Mouse (Mus musculus): ENCODE measurements around the gene Pim3. TPM values are rescaled to one million over a fixed set of nuclear protein-coding genes. Genes with fewer than 3 reads are reported as not detected.

Gene Pim3
- polyA plus RNA-seq, 1 experiment, result 24.2 TPM

DNA sequence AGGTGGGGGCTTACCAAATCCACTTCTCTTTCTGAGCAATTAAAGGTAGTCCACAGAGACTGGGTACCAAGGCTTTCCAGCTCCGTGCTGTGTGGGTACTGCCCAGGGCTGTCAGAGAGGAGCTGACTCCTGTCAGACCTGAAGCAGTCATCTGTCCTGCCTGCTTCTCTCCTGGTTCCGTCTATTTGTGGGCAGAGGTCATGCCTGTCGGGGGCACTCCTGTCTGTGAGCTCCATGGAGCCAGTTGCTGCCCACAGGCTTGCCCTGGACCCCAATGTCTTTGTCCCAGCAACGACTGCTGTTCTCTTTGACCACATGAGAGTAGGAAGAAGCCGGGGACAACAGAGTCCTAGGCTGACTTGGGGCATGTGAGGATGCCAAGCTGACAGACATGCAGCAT, 5.4 kb upstream of the Pim3 start:
- Histone ChIP-seq H3K4me3 (replicated peaks; ENCODE audit: insufficient read depth, low read depth, low read length) (no peak overlapping the region), H3K4me1 (ENCODE audit: control insufficient read depth, insufficient read depth, low read length) (peaks cover 53% of the 10 kb centered on the region), H3K27me3 (ENCODE audit: control insufficient read depth, insufficient read depth, low read length) (no peaks in the 10 kb centered on the region), H3K27ac (ENCODE audit: insufficient read depth, low read length) (no peak overlapping the region)
- TF ChIP-seq CTCF (IDR thresholded peaks at IDR 0.05; ENCODE audit: borderline replicate concordance, insufficient read depth, low read depth, low read length) (no peak), POLR2A (IDR thresholded peaks at IDR 0.05; ENCODE audit: borderline replicate concordance, insufficient read depth, low read length) (no peak)
- peak in 1 of 2 experiments; percentile 19 for DNase-seq
- WGBS, result 76% methylated on average over 5 of the region's 5 CpGs

DNA sequence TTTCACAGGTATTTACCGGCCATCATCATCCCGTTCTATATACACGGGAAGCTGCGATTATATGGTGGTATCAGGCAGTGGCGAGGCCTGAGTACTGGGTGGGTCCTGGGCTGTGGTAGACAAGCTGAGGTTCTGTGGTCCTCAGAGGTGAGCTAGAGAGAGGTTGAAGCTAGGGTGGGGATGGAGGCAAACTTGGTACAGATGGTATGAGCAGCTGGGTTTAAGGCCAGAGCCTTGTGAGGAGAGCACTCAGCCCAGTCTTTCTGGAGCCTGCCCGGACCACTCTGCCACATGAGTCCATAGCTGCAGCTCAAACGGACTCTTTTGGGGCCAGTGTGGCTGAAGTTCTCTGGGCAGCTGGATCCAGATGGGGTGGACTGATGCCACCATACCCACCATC, 4.6 kb upstream of the Pim3 start:
- no peak overlapping the region for H3K27ac ChIP-seq (ENCODE audit: insufficient read depth, low read length)
- DNase-seq, result peak in 1 of 2 experiments; percentile 18
- no peak overlapping the region for H3K4me3 ChIP-seq (replicated peaks; ENCODE audit: insufficient read depth, low read depth, low read length)
- WGBS, result 92% methylated on average over 7 of the region's 7 CpGs
- peaks cover 46% of the 10 kb centered on the region for H3K4me1 ChIP-seq (ENCODE audit: control insufficient read depth, insufficient read depth, low read length)
- TF ChIP-seq CTCF (IDR thresholded peaks at IDR 0.05; ENCODE audit: borderline replicate concordance, insufficient read depth, low read depth, low read length), result no peak
- no peak for TF ChIP-seq POLR2A (IDR thresholded peaks at IDR 0.05; ENCODE audit: borderline replicate concordance, insufficient read depth, low read length)
- no peaks in the 10 kb centered on the region for H3K27me3 ChIP-seq (ENCODE audit: control insufficient read depth, insufficient read depth, low read length)

DNA sequence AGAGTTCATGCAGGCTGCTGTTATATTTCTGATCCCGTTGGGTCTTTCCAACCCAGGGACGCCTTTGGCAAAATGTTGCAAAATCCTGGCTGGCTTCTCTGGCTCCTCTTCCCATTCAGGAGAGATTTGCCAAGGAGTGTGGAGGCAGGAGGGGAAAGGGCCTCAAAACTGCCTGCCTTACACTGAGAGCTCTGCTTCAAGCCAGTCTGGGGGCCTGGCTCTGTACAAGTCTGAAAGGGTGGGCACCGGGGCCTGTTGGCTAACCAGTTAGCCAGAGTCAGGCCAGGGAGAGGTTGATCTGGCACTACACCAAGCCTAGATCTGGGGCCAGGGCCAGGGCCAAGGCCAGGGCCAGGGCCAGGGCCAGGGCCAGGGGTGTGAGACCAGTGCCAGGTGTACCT, 3.8 kb upstream of the Pim3 start:
- H3K4me1 ChIP-seq (ENCODE audit: control insufficient read depth, insufficient read depth, low read length), result peaks cover 46% of the 10 kb centered on the region
- no peaks in the 10 kb centered on the region for H3K27me3 ChIP-seq (ENCODE audit: control insufficient read depth, insufficient read depth, low read length)
- H3K4me3 ChIP-seq (replicated peaks; ENCODE audit: insufficient read depth, low read depth, low read length), result no peak overlapping the region
- peak; percentile 76 to 79 for DNase-seq
- TF ChIP-seq CTCF (IDR thresholded peaks at IDR 0.05; ENCODE audit: borderline replicate concordance, insufficient read depth, low read depth, low read length) (no peak), POLR2A (IDR thresholded peaks at IDR 0.05; ENCODE audit: borderline replicate concordance, insufficient read depth, low read length) (no peak)
- peak overlapping the region; percentile 56 for H3K27ac ChIP-seq (ENCODE audit: insufficient read depth, low read length)
- WGBS, result 4% methylated on average over 3 of the region's 3 CpGs

DNA sequence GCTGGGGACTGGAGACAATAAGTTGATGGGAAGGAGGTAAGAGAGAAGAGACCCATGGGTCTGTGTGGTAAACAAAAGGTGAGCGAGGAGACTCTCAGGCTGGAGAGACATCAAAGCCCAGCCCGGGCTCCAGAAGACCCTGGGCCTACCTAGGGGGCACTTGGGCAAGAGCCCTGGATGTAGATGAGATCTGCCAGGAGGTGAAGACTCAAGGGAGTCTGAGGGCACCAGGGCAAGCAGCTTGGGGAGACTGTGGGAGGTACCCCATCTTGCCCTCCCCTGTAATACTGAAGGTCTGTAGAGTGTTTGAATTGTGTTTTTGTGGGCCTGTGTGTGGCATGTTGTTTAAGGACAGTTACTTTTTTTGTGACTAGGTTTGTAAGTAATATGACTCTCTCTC, 3.3 kb upstream of the Pim3 start:
- TF ChIP-seq CTCF (IDR thresholded peaks at IDR 0.05; ENCODE audit: borderline replicate concordance, insufficient read depth, low read depth, low read length), result no peak
- TF ChIP-seq POLR2A (IDR thresholded peaks at IDR 0.05; ENCODE audit: borderline replicate concordance, insufficient read depth, low read length), result no peak
- Histone ChIP-seq H3K4me1 (ENCODE audit: control insufficient read depth, insufficient read depth, low read length) (peaks cover 46% of the 10 kb centered on the region), H3K27me3 (ENCODE audit: control insufficient read depth, insufficient read depth, low read length) (no peaks in the 10 kb centered on the region), H3K27ac (ENCODE audit: insufficient read depth, low read length) (peak overlapping the region; percentile 56; the same call in 1 of the 2 replicates), H3K4me3 (replicated peaks; ENCODE audit: insufficient read depth, low read depth, low read length) (no peak overlapping the region)
- 53% methylated on average over 2 of the region's 2 CpGs for WGBS
- DNase-seq, result no peak

DNA sequence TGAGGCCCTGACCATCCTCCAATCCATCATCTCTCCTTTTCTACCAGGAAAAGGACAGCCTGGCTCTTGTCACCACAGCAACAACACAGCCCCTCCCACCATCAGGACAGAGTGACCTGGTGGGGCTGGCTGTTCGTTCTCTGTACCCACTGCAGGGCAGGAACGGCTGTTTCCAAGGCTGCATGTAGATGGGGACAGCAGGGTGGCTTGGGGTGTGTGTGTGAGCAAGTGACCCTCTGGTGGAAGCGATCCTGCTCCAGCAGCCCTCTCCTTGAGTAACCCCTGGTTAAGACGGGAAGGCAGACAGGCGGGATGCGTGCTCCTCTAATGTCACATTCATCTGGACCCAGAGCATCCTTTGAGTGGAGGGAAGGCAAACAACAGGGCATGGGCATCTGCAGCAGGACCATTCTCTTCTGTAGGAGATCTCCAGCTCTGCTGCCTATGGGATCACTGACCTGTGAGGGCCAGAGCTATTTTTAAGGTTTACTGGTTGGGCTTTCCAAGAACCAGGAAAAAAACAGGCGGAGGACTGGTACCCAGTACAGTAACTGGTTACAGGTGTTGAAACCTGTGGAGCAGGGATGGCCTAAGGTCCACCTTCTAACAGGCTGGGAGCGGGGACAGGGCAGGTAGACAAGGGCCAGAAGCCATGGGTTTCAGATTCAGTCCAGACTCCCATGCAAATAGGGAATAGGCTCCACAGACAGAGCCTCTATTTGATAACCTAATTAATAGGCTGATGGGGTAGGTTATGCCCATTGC, 2.6 kb upstream of the Pim3 start:
- peak in 1 of 2 experiments; percentile 22 for DNase-seq
- 65% methylated on average over 8 of the region's 8 CpGs for WGBS
- no peak overlapping the region for H3K27ac ChIP-seq (ENCODE audit: insufficient read depth, low read length)
- H3K27me3 ChIP-seq (ENCODE audit: control insufficient read depth, insufficient read depth, low read length), result no peaks in the 10 kb centered on the region
- H3K4me1 ChIP-seq (ENCODE audit: control insufficient read depth, insufficient read depth, low read length), result peaks cover 41% of the 10 kb centered on the region
- no peak for TF ChIP-seq POLR2A (IDR thresholded peaks at IDR 0.05; ENCODE audit: borderline replicate concordance, insufficient read depth, low read length)
- TF ChIP-seq CTCF (IDR thresholded peaks at IDR 0.05; ENCODE audit: borderline replicate concordance, insufficient read depth, low read depth, low read length), result no peak
- H3K4me3 ChIP-seq (replicated peaks; ENCODE audit: insufficient read depth, low read depth, low read length), result no peak overlapping the region

DNA sequence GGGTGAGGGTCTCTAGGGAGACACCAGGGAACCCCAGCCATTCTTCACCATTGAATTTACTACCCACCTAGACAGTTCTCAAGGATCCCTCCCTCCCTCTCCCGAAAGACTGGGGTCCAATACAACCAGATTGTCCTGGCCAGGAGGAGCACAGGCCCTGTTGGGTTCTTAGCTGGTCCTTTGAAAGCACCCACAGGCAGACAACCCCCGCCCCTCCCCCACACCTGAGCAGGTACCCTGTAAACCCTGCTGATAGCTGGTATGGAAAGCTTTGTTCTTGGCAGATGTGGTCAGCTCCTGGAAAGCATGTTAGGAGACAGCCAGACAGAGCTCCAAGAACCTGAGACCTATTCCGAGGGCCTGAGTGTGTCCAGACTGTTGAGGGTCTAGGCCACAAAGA, 1.2 kb upstream of the Pim3 start:
- peaks cover 38% of the 10 kb centered on the region for H3K4me1 ChIP-seq (ENCODE audit: control insufficient read depth, insufficient read depth, low read length)
- H3K27me3 ChIP-seq (ENCODE audit: control insufficient read depth, insufficient read depth, low read length), result no peaks in the 10 kb centered on the region
- no peak for TF ChIP-seq POLR2A (IDR thresholded peaks at IDR 0.05; ENCODE audit: borderline replicate concordance, insufficient read depth, low read length)
- TF ChIP-seq CTCF (IDR thresholded peaks at IDR 0.05; ENCODE audit: borderline replicate concordance, insufficient read depth, low read depth, low read length), result no peak
- no peak overlapping the region for H3K27ac ChIP-seq (ENCODE audit: insufficient read depth, low read length)
- H3K4me3 ChIP-seq (replicated peaks; ENCODE audit: insufficient read depth, low read depth, low read length), result no peak overlapping the region
- 95% methylated on average over 3 of the region's 3 CpGs for WGBS
- DNase-seq, result peak in 1 of 2 experiments; percentile 33

DNA sequence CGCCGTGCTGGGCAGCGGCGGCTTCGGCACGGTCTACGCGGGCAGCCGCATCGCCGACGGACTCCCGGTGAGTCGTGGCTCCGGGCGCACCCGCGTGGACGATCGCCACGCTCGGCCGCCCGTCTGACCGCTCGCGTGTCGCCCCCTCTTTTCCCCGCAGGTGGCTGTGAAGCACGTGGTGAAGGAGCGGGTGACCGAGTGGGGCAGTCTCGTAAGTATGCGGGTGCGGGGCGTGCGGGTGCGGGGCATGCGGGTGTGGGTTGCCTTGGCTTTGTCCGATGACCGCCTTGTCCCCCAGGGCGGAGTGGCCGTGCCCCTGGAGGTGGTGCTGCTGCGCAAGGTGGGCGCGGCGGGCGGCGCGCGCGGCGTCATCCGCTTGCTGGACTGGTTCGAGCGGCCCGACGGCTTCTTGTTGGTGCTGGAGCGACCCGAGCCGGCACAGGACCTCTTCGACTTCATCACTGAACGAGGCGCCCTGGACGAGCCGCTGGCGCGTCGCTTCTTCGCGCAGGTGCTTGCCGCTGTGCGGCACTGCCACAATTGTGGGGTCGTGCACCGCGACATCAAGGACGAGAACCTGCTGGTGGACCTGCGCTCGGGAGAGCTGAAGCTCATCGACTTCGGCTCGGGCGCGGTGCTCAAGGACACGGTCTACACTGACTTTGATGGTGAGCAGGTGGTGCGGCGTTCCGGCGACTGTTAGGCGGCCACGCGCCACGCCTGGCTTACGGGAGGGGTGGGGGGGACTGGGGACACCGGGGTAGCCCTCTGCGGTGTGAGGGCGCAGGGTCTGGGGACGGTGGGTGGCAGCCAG, 1.1 kb downstream of the Pim3 start:
- no peaks in the 10 kb centered on the region for H3K27me3 ChIP-seq (ENCODE audit: control insufficient read depth, insufficient read depth, low read length)
- H3K27ac ChIP-seq (ENCODE audit: insufficient read depth, low read length), result peak overlapping the region; percentile 99
- under 1% methylated on average over 98 of the region's 98 CpGs for WGBS
- TF ChIP-seq POLR2A (IDR thresholded peaks at IDR 0.05; ENCODE audit: borderline replicate concordance, insufficient read depth, low read length) (no peak), CTCF (IDR thresholded peaks at IDR 0.05; ENCODE audit: borderline replicate concordance, insufficient read depth, low read depth, low read length) (no peak)
- peaks cover 33% of the 10 kb centered on the region for H3K4me1 ChIP-seq (ENCODE audit: control insufficient read depth, insufficient read depth, low read length)
- peak in 1 of 2 experiments; percentile 71 for DNase-seq
- peak overlapping the region; percentile 78 for H3K4me3 ChIP-seq (replicated peaks; ENCODE audit: insufficient read depth, low read depth, low read length)

Data from cerebellum, adult 2 months (tissue).